10 mouse cellular contexts compared by ENCODE assay signal in the genomic region with DNA sequence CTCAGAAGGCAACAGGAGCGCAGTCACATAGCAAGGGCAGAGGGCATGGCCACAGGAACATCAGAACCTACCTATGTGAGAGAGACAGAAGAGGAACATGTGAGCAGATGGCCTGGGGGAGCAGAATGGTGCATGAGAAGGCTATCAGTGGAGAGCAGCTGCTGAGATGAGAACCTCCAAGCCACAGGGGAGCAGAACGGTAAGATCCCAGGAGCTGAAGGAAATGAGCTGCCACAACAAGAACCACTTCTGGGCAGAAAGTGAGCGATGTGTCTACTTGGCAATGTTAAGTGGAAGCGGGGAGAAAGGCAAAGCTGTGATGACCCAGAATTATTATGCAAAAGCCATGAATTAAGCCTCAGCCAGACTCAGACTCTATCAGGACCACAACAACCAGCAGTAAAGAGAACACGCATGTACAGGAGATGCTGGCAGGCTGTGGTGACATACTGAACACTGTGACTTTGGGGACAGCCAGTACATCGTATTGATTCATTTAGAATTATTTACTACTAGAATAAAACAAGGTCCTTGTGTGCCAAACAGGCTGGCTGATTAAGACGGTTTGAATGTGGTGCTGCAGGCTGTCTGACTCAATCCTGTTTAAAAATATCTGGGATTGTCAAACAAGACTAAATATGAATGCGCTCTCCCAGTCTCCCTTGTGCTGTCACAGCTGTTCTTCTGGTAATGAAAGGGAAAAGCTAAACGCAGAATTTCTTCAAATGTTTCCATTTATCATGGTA.
DNase-seq lines count a peak whose midpoint lies in the region; ATAC-seq and TF ChIP-seq lines count a peak whose summit lies in the region.
"Had no signal": no experiment of that assay in that cellular context is flagged by ENCODE, and none has a peak within 500 bp of the region (broad histone marks: within the 10 kb centered on the region; RNA-seq: fewer than 3 reads in every experiment).

No protein-coding gene starts in this region.

- peaks cover 25 to 54% of the 10 kb centered on the region in 2 experiments for H3K4me1 ChIP-seq in heart, embryonic 14.5 days (ENCODE audit: control insufficient read depth in 2 of 2, insufficient read depth in 2 of 2, low read length in 2 of 2)
- peaks cover 15% of the 10 kb centered on the region for H3K4me1 ChIP-seq in thymus, adult 2 months (replicated peaks; ENCODE audit: control insufficient read depth, insufficient read depth, low read length)
- H3K4me1 ChIP-seq in hindbrain, embryonic 12.5 days, result peaks cover 53% of the 10 kb centered on the region
- peaks cover 25% of the 10 kb centered on the region for H3K4me1 ChIP-seq in stomach, embryonic 16.5 days (ENCODE audit: control insufficient read depth, insufficient read depth, low read length)
- H3K4me1 ChIP-seq in intestine, postnatal 0 days (replicated peaks; ENCODE audit: control insufficient read depth, insufficient read depth, low read length), result 0 out of 2 replicates have a peak, but pooled peaks cover 4% of the 10 kb centered on the region

- H3K9me3 ChIP-seq in heart, embryonic 14.5 days (ENCODE audit: control insufficient read depth, low read length), result no peaks in the 10 kb centered on the region
- H3K9me3 ChIP-seq in hindbrain, embryonic 12.5 days (replicated peaks), result no peaks in the 10 kb centered on the region
- no peaks in the 10 kb centered on the region for H3K9me3 ChIP-seq in stomach, embryonic 16.5 days (replicated peaks; ENCODE audit: control insufficient read depth, low read length)
- no peaks in the 10 kb centered on the region for H3K9me3 ChIP-seq in intestine, postnatal 0 days (ENCODE audit: control insufficient read depth)
- H3K9me3 ChIP-seq: embryonic facial prominence, embryonic 13.5 days; limb, embryonic 13.5 days had no signal

- no peak for TF ChIP-seq POLR2A in thymus, adult 2 months (IDR thresholded peaks at IDR 0.05; ENCODE audit: control insufficient read depth, extremely low read depth, insufficient read depth, low read length, poor library complexity)

- 68% methylated on average over 9 of the region's 9 CpGs for WGBS in heart, embryonic 14.5 days
- 32% methylated on average over 9 of the region's 9 CpGs for WGBS in thymus, adult 2 months
- 58% methylated on average over 9 of the region's 9 CpGs for WGBS in hindbrain, embryonic 12.5 days
- 35% methylated on average over 9 of the region's 9 CpGs for WGBS in stomach, embryonic 16.5 days
- WGBS in intestine, postnatal 0 days, result 60% methylated on average over 9 of the region's 9 CpGs

- no peak for DNase-seq in heart, adult 18-20 months
- DNase-seq in thymus, adult 2 months, result no peak
- DNase-seq in thymus, adult 18-20 months, result no peak
- DNase-seq in spleen, adult 18-20 months, result no peak

- peak overlapping the region; percentile 1 to 39; a peak in 1 of 4 replicates for H3K27ac ChIP-seq in heart, embryonic 14.5 days (replicated peaks in 1 of 2; ENCODE audit: control insufficient read depth in 1 of 2, insufficient read depth in 1 of 2, low read depth in 2 of 2, low read length in 2 of 2)
- 0 out of 2 replicates have a peak overlapping the region, but pooled peaks have one; percentile 10 for H3K27ac ChIP-seq in thymus, adult 2 months (ENCODE audit: control insufficient read depth, insufficient read depth, low read length)
- H3K27ac ChIP-seq in hindbrain, embryonic 12.5 days, result peak overlapping the region; percentile 61
- peak overlapping the region; percentile 71 for H3K27ac ChIP-seq in stomach, embryonic 16.5 days (ENCODE audit: low read length)
- H3K27ac ChIP-seq in intestine, postnatal 0 days (ENCODE audit: low read depth, low read length), result no peak overlapping the region
- H3K27ac ChIP-seq: embryonic facial prominence, embryonic 13.5 days; limb, embryonic 13.5 days had no signal

- no peaks in the 10 kb centered on the region for H3K27me3 ChIP-seq in heart, embryonic 14.5 days (ENCODE audit: control insufficient read depth, insufficient read depth, low read length)
- no peaks in the 10 kb centered on the region for H3K27me3 ChIP-seq in thymus, adult 2 months (ENCODE audit: control insufficient read depth, insufficient read depth, low read length)
- no peaks in the 10 kb centered on the region for H3K27me3 ChIP-seq in hindbrain, embryonic 12.5 days
- no peaks in the 10 kb centered on the region for H3K27me3 ChIP-seq in stomach, embryonic 16.5 days (ENCODE audit: control insufficient read depth, insufficient read depth, low read length)
- no peaks in the 10 kb centered on the region for H3K27me3 ChIP-seq in intestine, postnatal 0 days (replicated peaks; ENCODE audit: control insufficient read depth, insufficient read depth, low read length)
- H3K27me3 ChIP-seq: embryonic facial prominence, embryonic 13.5 days; limb, embryonic 13.5 days had no signal

- H3K9ac ChIP-seq in heart, embryonic 14.5 days (ENCODE audit: low read length), result no peak overlapping the region
- H3K9ac ChIP-seq in hindbrain, embryonic 12.5 days, result no peak overlapping the region
- H3K9ac ChIP-seq in stomach, embryonic 16.5 days (ENCODE audit: low read length), result no peak overlapping the region
- H3K9ac ChIP-seq in intestine, postnatal 0 days (ENCODE audit: low read depth, low read length), result no peak overlapping the region
- H3K9ac ChIP-seq: embryonic facial prominence, embryonic 13.5 days; limb, embryonic 13.5 days had no signal

- no peaks in the 10 kb centered on the region for H3K36me3 ChIP-seq in heart, embryonic 14.5 days (ENCODE audit: control insufficient read depth, insufficient read depth, low read length)
- no peaks in the 10 kb centered on the region for H3K36me3 ChIP-seq in thymus, adult 2 months (ENCODE audit: control insufficient read depth, insufficient read depth, low read length)
- no peaks in the 10 kb centered on the region for H3K36me3 ChIP-seq in hindbrain, embryonic 12.5 days
- H3K36me3 ChIP-seq in stomach, embryonic 16.5 days (ENCODE audit: control insufficient read depth, insufficient read depth, low read length), result no peaks in the 10 kb centered on the region
- no peaks in the 10 kb centered on the region for H3K36me3 ChIP-seq in intestine, postnatal 0 days (ENCODE audit: control insufficient read depth, insufficient read depth)
- H3K36me3 ChIP-seq: embryonic facial prominence, embryonic 13.5 days; limb, embryonic 13.5 days had no signal

- no peak for TF ChIP-seq CTCF in thymus, adult 2 months (IDR thresholded peaks at IDR 0.05; ENCODE audit: borderline replicate concordance, control insufficient read depth, extremely low read depth, insufficient read depth, low read length, poor library complexity)
- TF ChIP-seq CTCF in intestine, postnatal 0 days (IDR thresholded peaks at IDR 0.05; ENCODE audit: low read depth), result no peak

- H3K4me3 ChIP-seq in heart, embryonic 14.5 days (ENCODE audit: control insufficient read depth in 1 of 2, insufficient read depth in 1 of 2, low read depth in 1 of 2, low read length in 2 of 2), result no peak overlapping the region
- no peak overlapping the region for H3K4me3 ChIP-seq in thymus, adult 2 months (ENCODE audit: control insufficient read depth, insufficient read depth, low read length)
- H3K4me3 ChIP-seq in hindbrain, embryonic 12.5 days, result no peak overlapping the region
- H3K4me3 ChIP-seq in stomach, embryonic 16.5 days (replicated peaks; ENCODE audit: low read length), result no peak overlapping the region
- H3K4me3 ChIP-seq in intestine, postnatal 0 days (ENCODE audit: low read depth, low read length), result no peak overlapping the region
- H3K4me3 ChIP-seq: embryonic facial prominence, embryonic 13.5 days; limb, embryonic 13.5 days had no signal

- ATAC-seq in heart, embryonic 14.5 days (ENCODE audit: insufficient number of reproducible peaks, insufficient read depth, low FRiP score, low read depth), result no peak
- 0 out of 2 replicates have a peak, but pooled peaks have one; percentile 29 for ATAC-seq in hindbrain, embryonic 12.5 days (ENCODE audit: low FRiP score)
- ATAC-seq in stomach, embryonic 16.5 days (ENCODE audit: insufficient read depth, low FRiP score), result no peak
- ATAC-seq in intestine, postnatal 0 days, result no peak

- H3K4me2 ChIP-seq in heart, embryonic 14.5 days (ENCODE audit: low read length), result no peak overlapping the region
- no peak overlapping the region for H3K4me2 ChIP-seq in hindbrain, embryonic 12.5 days (replicated peaks)
- H3K4me2 ChIP-seq in stomach, embryonic 16.5 days (ENCODE audit: low read depth, low read length), result peak overlapping the region; percentile 14; the same call in 1 of the 2 replicates
- no peak overlapping the region for H3K4me2 ChIP-seq in intestine, postnatal 0 days (replicated peaks; ENCODE audit: low read depth)
- H3K4me2 ChIP-seq: embryonic facial prominence, embryonic 13.5 days; limb, embryonic 13.5 days had no signal
